8 mouse cellular contexts compared by ENCODE assay signal in the genomic region with DNA sequence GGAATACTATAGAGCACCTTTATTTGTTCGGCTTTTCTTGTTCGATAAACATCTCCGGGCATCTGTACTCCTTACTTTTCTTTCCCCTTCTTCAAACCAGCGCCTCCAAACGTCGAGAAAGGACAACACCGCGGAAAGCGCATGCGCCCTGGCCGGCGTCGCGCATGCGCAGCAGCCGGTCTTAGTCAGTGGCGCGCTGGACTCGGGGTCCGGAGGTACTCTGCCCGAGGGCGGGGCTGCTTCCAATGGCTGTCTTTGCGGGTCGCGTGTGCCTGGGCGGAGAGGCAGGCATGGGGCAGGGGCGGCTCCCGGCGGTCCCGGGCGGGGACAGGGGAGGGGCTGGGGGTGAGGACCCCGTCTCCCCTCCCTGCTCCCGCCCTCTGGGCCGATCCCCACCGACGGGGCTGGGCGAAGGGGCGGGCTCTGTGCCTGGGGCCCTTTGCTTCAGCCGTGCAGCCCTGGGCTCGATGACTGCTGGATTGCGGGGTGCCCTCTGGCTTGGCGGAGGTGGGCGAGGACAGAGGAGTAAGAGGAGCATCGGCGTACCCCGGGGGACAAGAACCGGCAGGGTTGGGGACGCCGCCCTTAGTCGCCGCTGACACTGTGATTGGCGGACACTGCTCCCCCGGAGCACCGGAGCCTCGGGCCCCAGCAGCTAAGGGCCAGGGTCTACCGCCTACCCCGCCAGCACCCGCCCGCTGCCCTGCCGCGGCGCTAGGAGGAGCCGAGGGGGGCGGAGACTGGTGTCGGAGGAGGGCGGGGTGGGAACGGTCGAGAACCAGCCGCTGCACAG. TPM values are rescaled to one million over a fixed set of nuclear protein-coding genes. Genes with fewer than 3 reads are reported as not detected.
DNase-seq lines count a peak whose midpoint lies in the region; ATAC-seq lines count a peak whose summit lies in the region.

A gene (minus strand): TSS at position 101 of the 793 bp plus-strand sequence.
A gene (plus strand): TSS at position 165 of the 793 bp plus-strand sequence.

- peak within 1 kb of the TSS; percentile 99 for H3K4me3 ChIP-seq in megakaryocyte, embryonic 14.5 days (replicated peaks)

- peak; percentile 73 for ATAC-seq in common myeloid progenitor, adult 5-6 weeks (replicated peaks; ENCODE audit: low read depth, poor library complexity, severe bottlenecking)

- 0 out of 2 replicates have a peak, but pooled peaks cover 4% of the 10 kb centered on the region for H3K9me3 ChIP-seq in megakaryocyte, embryonic 14.5 days

- peaks cover 63% of the 10 kb centered on the region for H3K4me1 ChIP-seq in megakaryocyte, embryonic 14.5 days

- no peaks in the 10 kb centered on the region for H3K27me3 ChIP-seq in megakaryocyte, embryonic 14.5 days (replicated peaks)

- peak; percentile 98 for DNase-seq in ZHBTc4 (ENCODE audit: low read depth, low spot score)
- DNase-seq in gastrocnemius, adult 8-10 months (ENCODE audit: low spot score in 2 of 2), result peak; percentile 80 to 86
- DNase-seq in hindlimb bud, embryonic 11.5 days (ENCODE audit: extremely low spot score, low read depth, low spot score), result peak; percentile 95
- peak; percentile 87 to 91 for DNase-seq in left cerebral cortex, adult 8-10 months (ENCODE audit: low spot score in 2 of 2)
- DNase-seq in right cerebral cortex, postnatal 10 days (ENCODE audit: low spot score in 2 of 2), result peak; percentile 95
- peak; percentile 87 for DNase-seq in urinary bladder, postnatal 25 days (ENCODE audit: low spot score)

- H3K36me3 ChIP-seq in megakaryocyte, embryonic 14.5 days (replicated peaks; ENCODE audit: low read length), result peaks cover 19% of the 10 kb centered on the region

RNA-seq across cellular contexts. Expression of the first gene that starts in this region (rescaled TPM):
- total RNA-seq in common myeloid progenitor, adult 5-6 weeks (2017), result 52.3 and 55.1 TPM in 2 replicates
- 1 to 10 TPM; 2.1 to 3.5 (median 3.3) TPM for total RNA-seq in gastrocnemius, adult 8-10 months (2022)
- total RNA-seq in left cerebral cortex, adult 8-10 months (2022), result 1 to 10 TPM; 6.9 to 8.9 (median 8.4) TPM
- polyA plus RNA-seq in megakaryocyte, embryonic 14.5 days (2012; ENCODE audit: insufficient read depth, low replicate concordance), result 1.3 TPM in 1 of 2 replicates, not detected in the other

RNA-seq across cellular contexts. Expression of the second gene that starts in this region (rescaled TPM):
- total RNA-seq in common myeloid progenitor, adult 5-6 weeks (2017), result 48.0 and 50.8 TPM in 2 replicates
- 10 to 100 TPM; 12.7 to 32.8 (median 20.0) TPM for total RNA-seq in gastrocnemius, adult 8-10 months (2022)
- 10 to 100 TPM; 45.0 to 53.7 (median 50.1) TPM for total RNA-seq in left cerebral cortex, adult 8-10 months (2022)
- 0.86 and 4.5 TPM in 2 replicates for polyA plus RNA-seq in megakaryocyte, embryonic 14.5 days (2012; ENCODE audit: insufficient read depth, low replicate concordance)

Comparison
In these comparisons a context has a peak if more than half of its experiments do, and no peak if none do; other contexts are left out.
1. Peak in every context shown above with its lines: DNase-seq, ATAC-seq and H3K4me3 ChIP-seq.